Mouse (Mus musculus) liver, embryonic 13.5 days (tissue): ENCODE measurements around the gene Fam71e1. TPM values are rescaled to one million over a fixed set of nuclear protein-coding genes. Genes with fewer than 3 reads are reported as not detected.

Experiments
- microRNA-seq: library from miRNA; unstranded; fragments of <30 nt; microRNA quantifications from one replicate; pipeline ENCODE4, GENCODE M21; 2016
- polyA plus RNA-seq: library from polyadenylated mRNA; unstranded; fragments of >200 nt; fragmentation: Nextera tagmentation; extraction: Ambion mirVana; gene quantifications from 2 replicates; pipeline ENCODE4 v1.2.1, GENCODE M21; 2015

Fam71e1 gene
- polyA plus RNA-seq, 1 experiment from 2014 or later, result 1.5 TPM

Small RNAs within 50 kb of the gene (microRNA-seq; reads per million reads assigned to microRNA genes)
- gene Mir7052 (1.5 reads per million), gene Mir7053 (not detected)

Other genes starting within 250 kb of the Fam71e1 start
- gene 1700028J19Rik, start 249.9 kb upstream of the Fam71e1 start, polyA plus RNA-seq, result 1.3 and 1.6 TPM in 2 replicates
- 40.3 and 47.0 TPM in 2 replicates for gene 2410002F23Rik, start 249.9 kb upstream of the Fam71e1 start, polyA plus RNA-seq
- gene Acp4, start 239.2 kb upstream of the Fam71e1 start, polyA plus RNA-seq, result not detected in 2 replicates
- not detected in 2 replicates for gene Gm15517, start 235.1 kb upstream of the Fam71e1 start, polyA plus RNA-seq
- gene Clec11a, start 189.7 kb upstream of the Fam71e1 start, polyA plus RNA-seq, result 0.46 and 0.76 TPM in 2 replicates
- 0.06 TPM in 2 replicates for gene Shank1, start 186.3 kb upstream of the Fam71e1 start, polyA plus RNA-seq
- gene Syt3, start 112.5 kb upstream of the Fam71e1 start, polyA plus RNA-seq, result 0.03 and 0.09 TPM in 2 replicates
- 0.18 TPM in 1 of 2 replicates, not detected in the other for gene 1700008O03Rik, start 110.8 kb upstream of the Fam71e1 start, polyA plus RNA-seq
- not detected in 2 replicates for gene Lrrc4b, start 67.6 kb upstream of the Fam71e1 start, polyA plus RNA-seq
- 6.0 and 6.9 TPM in 2 replicates for gene Aspdh, start 31.2 kb upstream of the Fam71e1 start, polyA plus RNA-seq
- gene Josd2, start 28.6 kb upstream of the Fam71e1 start, polyA plus RNA-seq, result 170 and 176 TPM in 2 replicates
- 43.3 and 46.0 TPM in 2 replicates for gene Emc10, start 52 bp upstream of the Fam71e1 start, polyA plus RNA-seq
- gene Mybpc2, start 28.1 kb downstream of the Fam71e1 start, polyA plus RNA-seq, result not detected in 2 replicates
- gene Spib, start 35.5 kb downstream of the Fam71e1 start, polyA plus RNA-seq, result 0.08 and 0.14 TPM in 2 replicates
- 68.3 and 68.4 TPM in 2 replicates for gene Pold1, start 52.3 kb downstream of the Fam71e1 start, polyA plus RNA-seq
- gene Nr1h2, start 57.4 kb downstream of the Fam71e1 start, polyA plus RNA-seq, result 40.7 and 47.1 TPM in 2 replicates
- gene Napsa, start 75.8 kb downstream of the Fam71e1 start, polyA plus RNA-seq, result 4.5 and 5.1 TPM in 2 replicates
- gene Kcnc3, start 94.1 kb downstream of the Fam71e1 start, polyA plus RNA-seq, result 0.05 and 0.06 TPM in 2 replicates
- 0.12 and 0.31 TPM in 2 replicates for gene Myh14, start 174.3 kb downstream of the Fam71e1 start, polyA plus RNA-seq
- gene Izumo2, start 212.2 kb downstream of the Fam71e1 start, polyA plus RNA-seq, result not detected in 2 replicates